Mouse (Mus musculus) c-Kit-positive CD71-negative TER-119-negative erythroid progenitor cells, embryonic 14.5 days (primary cell): ENCODE measurements around the gene Rexo1.
"Not testable (repeated sequence)": the region's sequence is repeated elsewhere in the genome, so short reads cannot be mapped to it uniquely, and the experiment has no call there.

Source experiments
- DNase-seq: peaks from one replicate; pipeline ENCODE4 v3.0.0-alpha.2; 2013; ENCODE audit warnings: low read depth

Rexo1 gene

GRCm38 (mm10) chr10:80561116-80561944 is at the start of gene Rexo1:
Gene Rexo1, minus strand, starts transcription at chr10:80561560.
- peak; percentile 97 for DNase-seq

GRCm38 (mm10) chr10:80611024-80611423 is 49.7 kb upstream of the Rexo1 start:
- DNase-seq: no peak

GRCm38 (mm10) chr10:80610116-80610785 is 48.9 kb upstream of the Rexo1 start:
- DNase-seq: no peak

- no peak for DNase-seq
Observed at GRCm38 (mm10) chr10:80609269-80609924, 48.0 kb upstream of the Rexo1 start.

- DNase-seq: no peak
Observed at GRCm38 (mm10) chr10:80608435-80608834, 47.1 kb upstream of the Rexo1 start.

- DNase-seq: no peak
Observed at GRCm38 (mm10) chr10:80606737-80607350, 45.5 kb upstream of the Rexo1 start.

- DNase-seq: no peak
Observed at GRCm38 (mm10) chr10:80606306-80606705, 44.9 kb upstream of the Rexo1 start.

- DNase-seq: not testable (repeated sequence)
Observed at GRCm38 (mm10) chr10:80605721-80606120, 44.4 kb upstream of the Rexo1 start, which contains the start of gene Gm49322. Gene Gm49322, plus strand, starts transcription at chr10:80606021.

GRCm38 (mm10) chr10:80604988-80605387 is 43.6 kb upstream of the Rexo1 start:
- DNase-seq: no peak

- DNase-seq: no peak
Observed at GRCm38 (mm10) chr10:80604001-80604509, 42.7 kb upstream of the Rexo1 start.

GRCm38 (mm10) chr10:80603364-80603763 is 42.0 kb upstream of the Rexo1 start:
- no peak for DNase-seq

- peak; percentile 91 for DNase-seq
Observed at GRCm38 (mm10) chr10:80602698-80603325, 41.5 kb upstream of the Rexo1 start, which contains the start of the genes Scamp4 and Adat3. Gene Scamp4, plus strand, starts transcription at chr10:80602872. Gene Adat3, plus strand, starts transcription at chr10:80602880.

- no peak for DNase-seq
Observed at GRCm38 (mm10) chr10:80596318-80596717, 35.0 kb upstream of the Rexo1 start.

GRCm38 (mm10) chr10:80589879-80590854 is 28.8 kb upstream of the Rexo1 start, which contains the start of gene Abhd17a:
Gene Abhd17a, minus strand, starts transcription at chr10:80590341.
- peak; percentile 99 for DNase-seq

GRCm38 (mm10) chr10:80589127-80589878 is 27.9 kb upstream of the Rexo1 start:
- DNase-seq: no peak

- no peak for DNase-seq
Observed at GRCm38 (mm10) chr10:80587305-80587657, 25.9 kb upstream of the Rexo1 start.

- no peak for DNase-seq
Observed at GRCm38 (mm10) chr10:80586407-80587304, 25.3 kb upstream of the Rexo1 start.

- no peak for DNase-seq
Observed at GRCm38 (mm10) chr10:80585581-80585980, 24.2 kb upstream of the Rexo1 start.
